Mouse (Mus musculus) gastrocnemius, postnatal 14 days (tissue): Measurements from ENCODE around the gene Acaa1b. TPM values are rescaled to one million over a fixed set of nuclear protein-coding genes. Genes with fewer than 3 reads are reported as not detected.

ENCODE experiments used
- total RNA-seq, 2 experiments: library from RNA; stranded (reverse); gene quantifications; 2 replicates each; pipeline ENCODE4 v1.2.3; 2021

Acaa1b gene
- total RNA-seq, 2 experiments from 2014 or later: 1.1 to 1.3 TPM

Other genes starting within 250 kb of the Acaa1b start
- 10 to 100 TPM in 1 of 2 experiments, 1 to 10 TPM in 1; 8.2 to 10.0 TPM for gene Ctdspl, start 230.6 kb downstream of the Acaa1b start, total RNA-seq
- under 1 TPM; 0.31 to 0.96 TPM for gene Vill, start 104.3 kb downstream of the Acaa1b start, total RNA-seq
- 10 to 100 TPM; 11.6 to 11.7 TPM for gene Plcd1, start 63.6 kb downstream of the Acaa1b start, total RNA-seq
- gene Dlec1, start 54.6 kb downstream of the Acaa1b start, total RNA-seq: under 1 TPM in 1 of 2 experiments, not detected in 1; 0.12 TPM
- not detected for gene Gm47289, start 2.1 kb upstream of the Acaa1b start, total RNA-seq
- not detected for gene Slc22a13, start 52.0 kb upstream of the Acaa1b start, total RNA-seq
- 10 to 100 TPM; 31.1 to 34.4 TPM for gene Oxsr1, start 165.3 kb upstream of the Acaa1b start, total RNA-seq
- gene Acaa1a, start 182.6 kb upstream of the Acaa1b start, total RNA-seq: 10 to 100 TPM; 41.3 to 44.3 TPM
- gene Myd88, start 184.3 kb upstream of the Acaa1b start, total RNA-seq: 1 to 10 TPM; 7.0 to 7.5 TPM
- gene Xylb, start 200.3 kb upstream of the Acaa1b start, total RNA-seq: under 1 TPM; 0.27 to 0.35 TPM
- not detected for gene Slc22a14, start 208.5 kb upstream of the Acaa1b start, total RNA-seq
- gene Acvr2b, start 245.0 kb upstream of the Acaa1b start, total RNA-seq: 1 to 10 TPM; 6.5 to 7.3 TPM